Mouse (Mus musculus) lung, postnatal 0 days (tissue): Measurements from ENCODE around the gene Abcc5.

Experiments used
- CTCF ChIP-seq: IDR thresholded peaks from 2 replicates; pipeline ENCODE4 v1.5.1; 2016; ENCODE audit warnings: antibody characterized with exemption, mild to moderate bottlenecking
- EP300 ChIP-seq: IDR thresholded peaks from 2 replicates; pipeline ENCODE4 v1.6.1; 2016; ENCODE audit warnings: antibody characterized with exemption, mild to moderate bottlenecking, control low read depth

DNA sequence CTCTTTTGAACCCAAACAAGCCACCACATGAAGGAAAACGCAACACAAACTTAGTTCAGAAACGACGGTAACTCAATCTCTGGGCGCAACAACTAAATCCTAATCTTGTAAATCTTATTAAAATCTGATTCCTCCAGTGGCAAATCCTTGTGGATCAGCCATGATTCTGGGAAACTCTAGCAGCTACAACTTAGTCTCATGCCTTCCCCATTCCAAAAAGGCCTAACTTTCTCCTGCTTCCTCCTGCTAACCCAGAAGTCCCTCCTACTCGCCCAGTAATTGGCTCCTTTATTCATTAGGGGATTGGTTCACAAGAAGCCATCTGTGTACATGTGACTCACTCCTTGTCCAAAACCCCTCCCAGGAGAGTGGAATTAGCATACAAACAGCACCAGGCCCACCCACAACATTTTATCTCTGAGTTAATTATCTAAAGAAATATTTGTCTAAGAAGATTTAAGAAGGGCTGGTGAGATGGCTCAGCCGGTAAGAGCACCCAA is 28.0 kb upstream of the Abcc5 start:
- TF ChIP-seq EP300 = no peak
- no peak for TF ChIP-seq CTCF
